In genomic region chr19:6339890-6340504, GRCm38 (mm10) we compare ENCODE assay signal across 9 mouse cellular contexts. TPM values are rescaled to one million over a fixed set of nuclear protein-coding genes. Genes with fewer than 3 reads are reported as not detected.
DNase-seq lines count a peak whose midpoint lies in the region; ATAC-seq and TF ChIP-seq lines count a peak whose summit lies in the region.
"Had no signal": no experiment of that assay in that cellular context is flagged by ENCODE, and none has a peak within 500 bp of the region (broad histone marks: within the 10 kb centered on the region; RNA-seq: fewer than 3 reads in every experiment).

No protein-coding gene starts in this region.

- H3K9me3 ChIP-seq in embryonic facial prominence, embryonic 10.5 days: no peaks in the 10 kb centered on the region
- H3K9me3 ChIP-seq in liver, embryonic 15.5 days (replicated peaks): no peaks in the 10 kb centered on the region
- H3K9me3 ChIP-seq: midbrain, embryonic 12.5 days had no signal

- DNase-seq in cerebellum, adult 2 months: no peak
- no peak for DNase-seq in cerebellum, postnatal 10 days
- no peak for DNase-seq in embryonic facial prominence, embryonic 10.5 days (ENCODE audit: low spot score)
- peak; percentile 93 for DNase-seq in induced T-regulatory cell, adult 2 months (ENCODE audit: low read depth)
- DNase-seq in ovary, postnatal 36 days (ENCODE audit: low spot score): no peak
- DNase-seq in right cerebral cortex, postnatal 10 days (ENCODE audit: low spot score in 2 of 2): no peak

- H3K27ac ChIP-seq in cerebellum, adult 2 months (ENCODE audit: insufficient read depth, low read length): 0 out of 2 replicates have a peak overlapping the region, but pooled peaks have one; percentile 46
- H3K27ac ChIP-seq in embryonic facial prominence, embryonic 10.5 days (replicated peaks): no peak overlapping the region
- peak overlapping the region; percentile 81 for H3K27ac ChIP-seq in liver, embryonic 15.5 days (replicated peaks)
- H3K27ac ChIP-seq: midbrain, embryonic 12.5 days had no signal

- H3K27me3 ChIP-seq in cerebellum, adult 2 months (ENCODE audit: control insufficient read depth, insufficient read depth, low read length): no peaks in the 10 kb centered on the region
- no peaks in the 10 kb centered on the region for H3K27me3 ChIP-seq in embryonic facial prominence, embryonic 10.5 days (replicated peaks; ENCODE audit: low read depth, poor library complexity, severe bottlenecking)
- no peaks in the 10 kb centered on the region for H3K27me3 ChIP-seq in liver, embryonic 15.5 days
- H3K27me3 ChIP-seq: midbrain, embryonic 12.5 days had no signal

- peaks cover 33% of the 10 kb centered on the region for H3K4me1 ChIP-seq in cerebellum, adult 2 months (ENCODE audit: control insufficient read depth, insufficient read depth, low read length)
- peaks cover 63% of the 10 kb centered on the region for H3K4me1 ChIP-seq in embryonic facial prominence, embryonic 10.5 days
- peaks cover 82% of the 10 kb centered on the region for H3K4me1 ChIP-seq in liver, embryonic 15.5 days (replicated peaks)

- H3K9ac ChIP-seq in liver, embryonic 15.5 days: peak overlapping the region; percentile 41

- peak overlapping the region; percentile 100 for H3K4me2 ChIP-seq in liver, embryonic 15.5 days

- no peak for ATAC-seq in liver, embryonic 15.5 days (ENCODE audit: insufficient read depth)
- ATAC-seq in neutrophil, adult 5-6 weeks (ENCODE audit: extremely low read depth, insufficient number of reproducible peaks, low FRiP score, poor library complexity, severe bottlenecking): peak; percentile 73

- 68% methylated on average over 15 of the region's 15 CpGs for WGBS in cerebellum, adult 2 months
- WGBS in embryonic facial prominence, embryonic 10.5 days: 72% methylated on average over 15 of the region's 15 CpGs
- WGBS in liver, embryonic 15.5 days (ENCODE audit: insufficient replicate concordance): 37% methylated on average over 15 of the region's 15 CpGs

- H3K36me3 ChIP-seq in embryonic facial prominence, embryonic 10.5 days (replicated peaks): peaks cover 68% of the 10 kb centered on the region
- H3K36me3 ChIP-seq in liver, embryonic 15.5 days (replicated peaks): peaks cover 42% of the 10 kb centered on the region

- no peak for TF ChIP-seq POLR2A in cerebellum, adult 2 months (IDR thresholded peaks at IDR 0.05; ENCODE audit: borderline replicate concordance, insufficient read depth, low read length)

- TF ChIP-seq CTCF in cerebellum, adult 2 months (IDR thresholded peaks at IDR 0.05; ENCODE audit: borderline replicate concordance, insufficient read depth, low read depth, low read length): no peak

- no peak overlapping the region for H3K4me3 ChIP-seq in cerebellum, adult 2 months (replicated peaks; ENCODE audit: insufficient read depth, low read depth, low read length)
- H3K4me3 ChIP-seq in embryonic facial prominence, embryonic 10.5 days: peak overlapping the region; percentile 79
- peak overlapping the region; percentile 73 for H3K4me3 ChIP-seq in liver, embryonic 15.5 days (replicated peaks)

RNA-seq across cellular contexts. Expression of gene Map4k2, which starts 0.9 kb away (rescaled TPM):
- 317 and 326 TPM in 2 replicates for polyA plus RNA-seq in cerebellum, adult 2 months (2012; rRNA removed)
- 11.0 and 14.0 TPM in 2 replicates for polyA plus RNA-seq in embryonic facial prominence, embryonic 10.5 days (2016; fragmentation: Nextera tagmentation; extraction: Ambion mirVana)
- polyA plus RNA-seq in liver, embryonic 15.5 days (2015; fragmentation: Nextera tagmentation; extraction: Ambion mirVana): 7.7 and 9.1 TPM in 2 replicates
- total RNA-seq in neutrophil, adult 5-6 weeks (2017): 791 and 881 TPM in 2 replicates

RNA-seq across cellular contexts. Expression of gene Men1, which starts 5.2 kb away (rescaled TPM):
- 84.1 and 85.5 TPM in 2 replicates for polyA plus RNA-seq in cerebellum, adult 2 months (2012; rRNA removed)
- 122 and 130 TPM in 2 replicates for polyA plus RNA-seq in embryonic facial prominence, embryonic 10.5 days (2016; fragmentation: Nextera tagmentation; extraction: Ambion mirVana)
- 25.1 and 25.4 TPM in 2 replicates for polyA plus RNA-seq in liver, embryonic 15.5 days (2015; fragmentation: Nextera tagmentation; extraction: Ambion mirVana)
- total RNA-seq in neutrophil, adult 5-6 weeks (2017): 29.5 and 33.6 TPM in 2 replicates

RNA-seq across cellular contexts. Expression of gene Sf1, which starts 23.5 kb away (rescaled TPM):
- polyA plus RNA-seq in cerebellum, adult 2 months (2012; rRNA removed): 175 and 196 TPM in 2 replicates
- 185 and 205 TPM in 2 replicates for polyA plus RNA-seq in embryonic facial prominence, embryonic 10.5 days (2016; fragmentation: Nextera tagmentation; extraction: Ambion mirVana)
- polyA plus RNA-seq in liver, embryonic 15.5 days (2015; fragmentation: Nextera tagmentation; extraction: Ambion mirVana): 64.3 and 68.8 TPM in 2 replicates
- total RNA-seq in neutrophil, adult 5-6 weeks (2017): 370 and 400 TPM in 2 replicates

RNA-seq across cellular contexts. Expression of gene Cdc42bpg, which starts 33.7 kb away (rescaled TPM):
- polyA plus RNA-seq in cerebellum, adult 2 months (2012; rRNA removed): 33.1 and 36.5 TPM in 2 replicates
- polyA plus RNA-seq in embryonic facial prominence, embryonic 10.5 days (2016; fragmentation: Nextera tagmentation; extraction: Ambion mirVana): 0.12 and 0.39 TPM in 2 replicates
- polyA plus RNA-seq in liver, embryonic 15.5 days (2015; fragmentation: Nextera tagmentation; extraction: Ambion mirVana): 0.21 and 0.38 TPM in 2 replicates
- total RNA-seq in neutrophil, adult 5-6 weeks (2017): 4.4 and 10.9 TPM in 2 replicates

RNA-seq across cellular contexts. Expression of gene Pygm, which starts 44.2 kb away (rescaled TPM):
- 90.1 and 101 TPM in 2 replicates for polyA plus RNA-seq in cerebellum, adult 2 months (2012; rRNA removed)
- 1.1 and 2.2 TPM in 2 replicates for polyA plus RNA-seq in embryonic facial prominence, embryonic 10.5 days (2016; fragmentation: Nextera tagmentation; extraction: Ambion mirVana)
- polyA plus RNA-seq in liver, embryonic 15.5 days (2015; fragmentation: Nextera tagmentation; extraction: Ambion mirVana): 6.4 and 9.2 TPM in 2 replicates
- total RNA-seq in neutrophil, adult 5-6 weeks (2017): 8.7 and 14.1 TPM in 2 replicates

Comparison
In these comparisons a context has a peak if more than half of its experiments do, and no peak if none do; other contexts are left out.
1. RNA of gene Map4k2, which starts 0.9 kb away (polyA plus RNA-seq): 317 to 326 TPM in cerebellum, adult 2 months; 11.0 to 14.0 TPM in embryonic facial prominence, embryonic 10.5 days and 7.7 to 9.1 TPM in liver, embryonic 15.5 days; every median in the first group is over 10 times any median in the second.